Mouse (Mus musculus) embryonic facial prominence, embryonic 12.5 days (tissue): ENCODE measurements at regions not wholly inside any gene's neighbourhood (a gene's known extent, or its start where the extent isn't known, plus 50 kb on each side); places are given as distances from the start of the nearest gene placed in this dataset.

ENCODE experiments used
- ATAC-seq: fragments of 200-750 bp; cut with Nextera tagmentation; 2 replicates; pipeline ENCODE4 v1.8.0; 2017; ENCODE audit not compliant: insufficient number of reproducible peaks, insufficient read depth, low FRiP score, low TSS enrichment
- H3K27ac ChIP-seq: fragments of 300-500 bp; sonication (generic); 2 replicates; pipeline ENCODE4 v1.5.1; 2016; ENCODE audit warnings: mild to moderate bottlenecking
- H3K27me3 ChIP-seq: fragments of 300-500 bp; sonication (generic); 2 replicates; pipeline ENCODE4 v1.6.1; 2016; ENCODE audit warnings: mild to moderate bottlenecking, moderate library complexity
- H3K36me3 ChIP-seq: fragments of 300-500 bp; sonication (generic); 2 replicates; pipeline ENCODE4 v1.6.1; 2016; ENCODE audit warnings: mild to moderate bottlenecking
- H3K4me1 ChIP-seq: fragments of 300-500 bp; sonication (generic); 2 replicates; pipeline ENCODE4 v1.6.1; 2016
- H3K4me2 ChIP-seq: fragments of 300-500 bp; sonication (generic); replicated peaks from 2 replicates; pipeline ENCODE4 v1.6.1; 2016; ENCODE audit warnings: mild to moderate bottlenecking, moderate library complexity
- H3K4me3 ChIP-seq: fragments of 300-500 bp; sonication (generic); 2 replicates; pipeline ENCODE4 v1.5.1; 2016; ENCODE audit warnings: mild to moderate bottlenecking
- H3K9ac ChIP-seq: fragments of 300-500 bp; sonication (generic); 2 replicates; pipeline ENCODE4 v1.6.1; 2016; ENCODE audit warnings: mild to moderate bottlenecking, moderate library complexity
- H3K9me3 ChIP-seq: fragments of 300-500 bp; sonication (generic); 2 replicates; pipeline ENCODE4 v1.6.1; 2016; ENCODE audit warnings: mild to moderate bottlenecking, moderate library complexity
- WGBS: fragments of 180-500 bp; shearing (Covaris S2); methylation state at CpG from one replicate; pipeline ENCODE4 v1.1.7; 2016; 5-methylcytosine and 5-hydroxymethylcytosine counted together

- no peaks in the 10 kb centered on the region for H3K4me1 ChIP-seq
- H3K9ac ChIP-seq: no peak overlapping the region
- no peaks in the 10 kb centered on the region for H3K27me3 ChIP-seq
- no peaks in the 10 kb centered on the region for H3K9me3 ChIP-seq
- H3K27ac ChIP-seq: no peak overlapping the region
- no peak; the same call in 1 of the 2 replicates for ATAC-seq
- H3K4me3 ChIP-seq: no peak overlapping the region
- WGBS: 71% methylated on average over 3 of the region's 3 CpGs
- H3K36me3 ChIP-seq: no peaks in the 10 kb centered on the region
- H3K4me2 ChIP-seq: no peak overlapping the region
These were observed 878.8 kb downstream of the Stpg2 start for GRCm38 (mm10) chr3:140084333-140084732.

- no peak for ATAC-seq
- no peak overlapping the region for H3K4me3 ChIP-seq
- H3K4me1 ChIP-seq: no peaks in the 10 kb centered on the region
- no peaks in the 10 kb centered on the region for H3K27me3 ChIP-seq
- no peaks in the 10 kb centered on the region for H3K36me3 ChIP-seq
- H3K27ac ChIP-seq: no peak overlapping the region
- no peak overlapping the region for H3K9ac ChIP-seq
- no peak overlapping the region for H3K4me2 ChIP-seq
- 77% methylated on average over 3 of the region's 3 CpGs for WGBS
- H3K9me3 ChIP-seq: no peaks in the 10 kb centered on the region
These were observed 879.9 kb downstream of the Stpg2 start for GRCm38 (mm10) chr3:140085385-140085784.

- H3K4me1 ChIP-seq: no peaks in the 10 kb centered on the region
- H3K27me3 ChIP-seq: no peaks in the 10 kb centered on the region
- H3K36me3 ChIP-seq: no peaks in the 10 kb centered on the region
- H3K27ac ChIP-seq: no peak overlapping the region
- no peaks in the 10 kb centered on the region for H3K9me3 ChIP-seq
- no peak overlapping the region for H3K9ac ChIP-seq
- 78% methylated on average over 3 of the region's 3 CpGs for WGBS
- H3K4me3 ChIP-seq: no peak overlapping the region
- no peak overlapping the region for H3K4me2 ChIP-seq
- ATAC-seq: no peak
These were observed 882.5 kb downstream of the Stpg2 start for GRCm38 (mm10) chr3:140088019-140088418.

- Histone ChIP-seq H3K9me3 (no peaks in the 10 kb centered on the region), H3K27me3 (no peaks in the 10 kb centered on the region), H3K9ac (no peak overlapping the region), H3K27ac (no peak overlapping the region), H3K36me3 (no peaks in the 10 kb centered on the region), H3K4me3 (no peak overlapping the region), H3K4me1 (no peaks in the 10 kb centered on the region), H3K4me2 (no peak overlapping the region)
- ATAC-seq: no peak
- WGBS: 34% methylated on average over 2 of the region's 2 CpGs
These were observed 886.4 kb downstream of the Stpg2 start for GRCm38 (mm10) chr3:140091900-140092299.

- H3K9ac ChIP-seq: no peak overlapping the region
- no peaks in the 10 kb centered on the region for H3K9me3 ChIP-seq
- H3K4me3 ChIP-seq: no peak overlapping the region
- no peaks in the 10 kb centered on the region for H3K36me3 ChIP-seq
- H3K4me2 ChIP-seq: no peak overlapping the region
- no peaks in the 10 kb centered on the region for H3K27me3 ChIP-seq
- ATAC-seq: no peak
- H3K4me1 ChIP-seq: no peaks in the 10 kb centered on the region
- no peak overlapping the region for H3K27ac ChIP-seq
These were observed 891.5 kb downstream of the Stpg2 start for GRCm38 (mm10) chr3:140096854-140097540.

- Histone ChIP-seq H3K27me3 (no peaks in the 10 kb centered on the region), H3K4me2 (no peak overlapping the region), H3K27ac (no peak overlapping the region), H3K4me1 (no peaks in the 10 kb centered on the region), H3K9ac (no peak overlapping the region), H3K36me3 (no peaks in the 10 kb centered on the region), H3K4me3 (no peak overlapping the region), H3K9me3 (no peaks in the 10 kb centered on the region)
- ATAC-seq: no peak
- 63% methylated on average over 4 of the region's 4 CpGs for WGBS
These were observed 903.9 kb downstream of the Stpg2 start for GRCm38 (mm10) chr3:140109401-140109800.

- 80% methylated on average over 9 of the region's 9 CpGs for WGBS
- Histone ChIP-seq H3K27me3 (no peaks in the 10 kb centered on the region), H3K4me3 (no peak overlapping the region), H3K4me1 (no peaks in the 10 kb centered on the region), H3K4me2 (no peak overlapping the region), H3K9ac (no peak overlapping the region), H3K9me3 (no peaks in the 10 kb centered on the region), H3K36me3 (no peaks in the 10 kb centered on the region), H3K27ac (no peak overlapping the region)
- no peak for ATAC-seq
These were observed 906.1 kb downstream of the Stpg2 start for GRCm38 (mm10) chr3:140111414-140112172.

GRCm38 (mm10) chr3:140115116-140115515 lies 909.6 kb downstream of the Stpg2 start:
- Histone ChIP-seq H3K4me2 (no peak overlapping the region), H3K27me3 (no peaks in the 10 kb centered on the region), H3K4me1 (no peaks in the 10 kb centered on the region), H3K9me3 (no peaks in the 10 kb centered on the region), H3K4me3 (no peak overlapping the region), H3K27ac (no peak overlapping the region), H3K9ac (no peak overlapping the region), H3K36me3 (no peaks in the 10 kb centered on the region)
- WGBS: 59% methylated on average over 1 of the region's 1 CpGs
- ATAC-seq: no peak

- 0 out of 2 replicates have a peak, but pooled peaks cover 5% of the 10 kb centered on the region for H3K4me1 ChIP-seq
These were observed 921.8 kb downstream of the Stpg2 start for GRCm38 (mm10) chr3:140127310-140127709.

GRCm38 (mm10) chr3:140129065-140129778 lies 923.7 kb downstream of the Stpg2 start:
- no peaks in the 10 kb centered on the region for H3K27me3 ChIP-seq
- no peak overlapping the region for H3K9ac ChIP-seq
- H3K4me3 ChIP-seq: no peak overlapping the region
- no peaks in the 10 kb centered on the region for H3K9me3 ChIP-seq
- no peak for ATAC-seq
- H3K36me3 ChIP-seq: no peaks in the 10 kb centered on the region
- no peak overlapping the region for H3K27ac ChIP-seq
- 53% methylated on average over 8 of the region's 8 CpGs for WGBS
- 0 out of 2 replicates have a peak, but pooled peaks cover 5% of the 10 kb centered on the region for H3K4me1 ChIP-seq
- H3K4me2 ChIP-seq: no peak overlapping the region

More at GRCm38 (mm10) chr3:140127310-140127709, 921.8 kb downstream of the Stpg2 start:
- ATAC-seq: no peak
- no peak overlapping the region for H3K4me2 ChIP-seq
- H3K36me3 ChIP-seq: no peaks in the 10 kb centered on the region
- no peak overlapping the region for H3K4me3 ChIP-seq
- no peak overlapping the region for H3K9ac ChIP-seq
- H3K27me3 ChIP-seq: no peaks in the 10 kb centered on the region
- H3K27ac ChIP-seq: no peak overlapping the region
- no peaks in the 10 kb centered on the region for H3K9me3 ChIP-seq
- WGBS: 55% methylated on average over 3 of the region's 3 CpGs

- Histone ChIP-seq H3K36me3 (no peaks in the 10 kb centered on the region), H3K4me2 (no peak overlapping the region), H3K9me3 (no peaks in the 10 kb centered on the region), H3K27ac (no peak overlapping the region), H3K9ac (no peak overlapping the region), H3K27me3 (no peaks in the 10 kb centered on the region), H3K4me1 (no peaks in the 10 kb centered on the region), H3K4me3 (no peak overlapping the region)
- 84% methylated on average over 2 of the region's 2 CpGs for WGBS
- ATAC-seq: no peak
These were observed 938.4 kb downstream of the Stpg2 start for GRCm38 (mm10) chr3:140143900-140144299.
